Mouse (Mus musculus) right cerebral cortex, postnatal 25 days (tissue): ENCODE measurements at regions not wholly inside any gene's neighbourhood (a gene's known extent, or its start where the extent isn't known, plus 50 kb on each side); places are given as distances from the start of the nearest gene placed in this dataset.
A peak's percentile ranks its signal among the peaks of the same experiment; 100 is the strongest.

ENCODE experiments used
- DNase-seq: peaks from one replicate; pipeline ENCODE4 v3.0.0; 2022

GRCm38 (mm10) chr12:52622398-52622797, 76.8 kb upstream of the Akap6 start:
- DNase-seq = no peak

GRCm38 (mm10) chr12:52623416-52624108, 75.6 kb upstream of the Akap6 start:
- DNase-seq = no peak

GRCm38 (mm10) chr12:52624871-52625270, 74.3 kb upstream of the Akap6 start:
- no peak for DNase-seq

- DNase-seq = peak; percentile 61
Measured at GRCm38 (mm10) chr12:52628771-52629170, 70.4 kb upstream of the Akap6 start.

GRCm38 (mm10) chr12:52635121-52635878, 63.9 kb upstream of the Akap6 start:
- no peak for DNase-seq

- DNase-seq = no peak
Measured at GRCm38 (mm10) chr12:52636186-52636881, 62.8 kb upstream of the Akap6 start.

GRCm38 (mm10) chr12:52636920-52637319, 62.3 kb upstream of the Akap6 start:
- no peak for DNase-seq

- peak; percentile 44 for DNase-seq
Measured at GRCm38 (mm10) chr12:52637506-52638249, 61.5 kb upstream of the Akap6 start.

- DNase-seq = no peak
Measured at GRCm38 (mm10) chr12:52638461-52638860, 60.7 kb upstream of the Akap6 start.

- DNase-seq = no peak
Measured at GRCm38 (mm10) chr12:52644059-52644458, 55.1 kb upstream of the Akap6 start.
